16 mouse cellular contexts compared by ENCODE assay signal in the genomic region with DNA sequence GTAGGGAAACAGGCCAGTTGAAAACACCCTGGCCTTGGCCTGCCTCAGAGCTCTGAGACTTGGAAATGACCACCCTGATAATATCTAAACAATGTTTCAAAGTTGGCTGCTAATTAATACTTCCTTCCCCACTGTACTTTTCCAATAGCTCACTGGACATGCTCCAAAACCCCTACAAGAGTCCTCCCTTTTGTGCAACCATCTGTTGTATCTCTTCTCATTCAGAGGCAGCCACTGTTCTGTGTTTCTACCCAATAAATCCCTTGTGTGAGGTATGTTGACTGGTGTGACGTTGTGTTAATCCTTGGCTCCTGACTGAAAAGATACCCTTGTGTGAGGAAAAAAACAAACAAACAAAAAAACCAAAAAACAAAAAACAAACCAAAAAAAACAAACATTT.
A peak's percentile ranks its signal among the peaks of the same experiment; 100 is the strongest.
DNase-seq lines count a peak whose midpoint lies in the region; ATAC-seq and TF ChIP-seq lines count a peak whose summit lies in the region.
"Had no signal": no experiment of that assay in that cellular context is flagged by ENCODE, and none has a peak within 500 bp of the region (broad histone marks: within the 10 kb centered on the region; RNA-seq: fewer than 3 reads in every experiment).

No protein-coding gene starts in this region.

- H3K9me3 ChIP-seq in forebrain, embryonic 16.5 days (ENCODE audit: control insufficient read depth, low read length): no peaks in the 10 kb centered on the region
- H3K9me3 ChIP-seq in forebrain, embryonic 12.5 days: no peaks in the 10 kb centered on the region
- H3K9me3 ChIP-seq in kidney, embryonic 15.5 days (replicated peaks): no peaks in the 10 kb centered on the region
- H3K9me3 ChIP-seq in lung, embryonic 14.5 days (ENCODE audit: low read depth, low read length): no peaks in the 10 kb centered on the region
- H3K9me3 ChIP-seq: embryonic facial prominence, embryonic 10.5 days; heart, embryonic 12.5 days; intestine, embryonic 15.5 days had no signal

- peak; percentile 61 for ATAC-seq in forebrain, embryonic 16.5 days
- ATAC-seq in forebrain, embryonic 12.5 days (ENCODE audit: low FRiP score): no peak
- 0 out of 2 replicates have a peak, but pooled peaks have one; percentile 40 for ATAC-seq in kidney, embryonic 15.5 days (replicated peaks; ENCODE audit: low FRiP score)
- ATAC-seq in lung, embryonic 14.5 days (ENCODE audit: insufficient read depth): no peak
- ATAC-seq: intestine, embryonic 15.5 days had no signal

- no peaks in the 10 kb centered on the region for H3K27me3 ChIP-seq in forebrain, embryonic 16.5 days (replicated peaks; ENCODE audit: control insufficient read depth, insufficient read depth, low read length)
- no peaks in the 10 kb centered on the region for H3K27me3 ChIP-seq in forebrain, embryonic 12.5 days
- no peaks in the 10 kb centered on the region for H3K27me3 ChIP-seq in kidney, embryonic 15.5 days
- H3K27me3 ChIP-seq in lung, embryonic 14.5 days (ENCODE audit: insufficient read depth, low read length): no peaks in the 10 kb centered on the region
- H3K27me3 ChIP-seq: heart, embryonic 12.5 days; intestine, embryonic 15.5 days had no signal

- WGBS in forebrain, embryonic 16.5 days: 17% methylated on average over 1 of the region's 1 CpGs
- 72% methylated on average over 1 of the region's 1 CpGs for WGBS in forebrain, embryonic 12.5 days
- WGBS in kidney, embryonic 15.5 days: 43% methylated on average over 1 of the region's 1 CpGs
- WGBS in lung, embryonic 14.5 days: 63% methylated on average over 1 of the region's 1 CpGs

- no peak overlapping the region for H3K4me2 ChIP-seq in forebrain, embryonic 16.5 days (ENCODE audit: low read length)
- H3K4me2 ChIP-seq in forebrain, embryonic 12.5 days: no peak overlapping the region
- no peak overlapping the region for H3K4me2 ChIP-seq in kidney, embryonic 15.5 days
- H3K4me2 ChIP-seq in lung, embryonic 14.5 days: no peak overlapping the region
- H3K4me2 ChIP-seq: heart, embryonic 12.5 days; intestine, embryonic 15.5 days had no signal

- no peaks in the 10 kb centered on the region for H3K36me3 ChIP-seq in forebrain, embryonic 16.5 days (ENCODE audit: control insufficient read depth, insufficient read depth)
- H3K36me3 ChIP-seq in forebrain, embryonic 12.5 days (replicated peaks): no peaks in the 10 kb centered on the region
- no peaks in the 10 kb centered on the region for H3K36me3 ChIP-seq in kidney, embryonic 15.5 days
- no peaks in the 10 kb centered on the region for H3K36me3 ChIP-seq in lung, embryonic 14.5 days (ENCODE audit: insufficient read depth)
- H3K36me3 ChIP-seq: embryonic facial prominence, embryonic 10.5 days; heart, embryonic 12.5 days; intestine, embryonic 15.5 days had no signal

- no peak for TF ChIP-seq CTCF in lung, embryonic 14.5 days (IDR thresholded peaks at IDR 0.05; ENCODE audit: low read depth)
- no peak for TF ChIP-seq CTCF in brain, embryonic 14.5 days (IDR thresholded peaks at IDR 0.05; ENCODE audit: borderline replicate concordance, extremely low read depth, insufficient read depth, insufficient read length)

- no peak overlapping the region for H3K27ac ChIP-seq in forebrain, embryonic 16.5 days (ENCODE audit: low read length)
- H3K27ac ChIP-seq in forebrain, embryonic 12.5 days: no peak overlapping the region
- no peak overlapping the region for H3K27ac ChIP-seq in kidney, embryonic 15.5 days
- H3K27ac ChIP-seq in lung, embryonic 14.5 days (ENCODE audit: low read depth): no peak overlapping the region
- H3K27ac ChIP-seq: embryonic facial prominence, embryonic 10.5 days; gastrocnemius, adult 2 months; intestine, embryonic 15.5 days had no signal

- no peak overlapping the region for H3K9ac ChIP-seq in forebrain, embryonic 16.5 days (replicated peaks; ENCODE audit: low read depth, low read length)
- no peak overlapping the region for H3K9ac ChIP-seq in forebrain, embryonic 12.5 days
- no peak overlapping the region for H3K9ac ChIP-seq in kidney, embryonic 15.5 days
- no peak overlapping the region for H3K9ac ChIP-seq in lung, embryonic 14.5 days
- H3K9ac ChIP-seq: heart, embryonic 12.5 days; intestine, embryonic 15.5 days had no signal

- no peak for TF ChIP-seq POLR2A in brain, embryonic 14.5 days (IDR thresholded peaks at IDR 0.05; ENCODE audit: borderline replicate concordance, extremely low read depth, insufficient read depth, insufficient read length, poor library complexity, severe bottlenecking)

- H3K4me3 ChIP-seq in forebrain, embryonic 16.5 days (replicated peaks; ENCODE audit: low read length): no peak overlapping the region
- H3K4me3 ChIP-seq in forebrain, embryonic 12.5 days (replicated peaks): no peak overlapping the region
- no peak overlapping the region for H3K4me3 ChIP-seq in kidney, embryonic 15.5 days (replicated peaks)
- H3K4me3 ChIP-seq in lung, embryonic 14.5 days (ENCODE audit: low read depth, low read length): no peak overlapping the region
- H3K4me3 ChIP-seq: embryonic facial prominence, embryonic 10.5 days; gastrocnemius, adult 2 months; heart, embryonic 12.5 days; intestine, embryonic 15.5 days had no signal

- DNase-seq in kidney, postnatal 36 days: no peak
- DNase-seq in lung, embryonic 14.5 days: peak; percentile 38
- DNase-seq in lung, postnatal 4 days: no peak
- peak; percentile 63 for DNase-seq in brain, embryonic 14.5 days (ENCODE audit: low read depth)
- no peak for DNase-seq in frontal cortex, postnatal 25 days (ENCODE audit: low spot score in 2 of 2)
- DNase-seq: adrenal gland, adult 8-10 months; adrenal gland, postnatal 36 days; cerebellum, adult 11-12 months; gastrocnemius, adult 2 months; gastrocnemius, postnatal 25 days had no signal

- no peaks in the 10 kb centered on the region for H3K4me1 ChIP-seq in forebrain, embryonic 16.5 days (replicated peaks; ENCODE audit: control insufficient read depth, insufficient read depth, low read length)
- no peaks in the 10 kb centered on the region for H3K4me1 ChIP-seq in forebrain, embryonic 12.5 days
- H3K4me1 ChIP-seq in kidney, embryonic 15.5 days: no peaks in the 10 kb centered on the region
- H3K4me1 ChIP-seq in lung, embryonic 14.5 days (ENCODE audit: insufficient read depth): no peaks in the 10 kb centered on the region
- H3K4me1 ChIP-seq: embryonic facial prominence, embryonic 10.5 days; heart, embryonic 12.5 days; intestine, embryonic 15.5 days had no signal

Comparison
In these comparisons a context has a peak if more than half of its experiments do, and no peak if none do; other contexts are left out.
1. ATAC-seq: peak in forebrain, embryonic 16.5 days (single experiment) and kidney, embryonic 15.5 days (single experiment); none in forebrain, embryonic 12.5 days (single experiment) and lung, embryonic 14.5 days (single experiment).
2. DNase-seq: peak in lung, embryonic 14.5 days (single experiment) and brain, embryonic 14.5 days (single experiment); none in kidney, postnatal 36 days (0 of 2), lung, postnatal 4 days (0 of 2) and frontal cortex, postnatal 25 days (0 of 2).